Mouse (Mus musculus) lung, adult 2 months (tissue): Measurements from ENCODE around the gene Pdap1.

Experiments used
- CTCF ChIP-seq: fragments of 200-500 bp; IDR thresholded peaks from 2 replicates; pipeline ENCODE4 v1.5.1; 2011; ENCODE audit warnings: mild to moderate bottlenecking, low read length, control low read depth; ENCODE audit not compliant: insufficient read depth
- POLR2A ChIP-seq: fragments of 200-500 bp; IDR thresholded peaks from 2 replicates; pipeline ENCODE4 v1.6.1; 2011; ENCODE audit warnings: low read depth, mild to moderate bottlenecking, control low read depth, low read length, borderline replicate concordance; ENCODE audit errors: extremely low read depth

DNA sequence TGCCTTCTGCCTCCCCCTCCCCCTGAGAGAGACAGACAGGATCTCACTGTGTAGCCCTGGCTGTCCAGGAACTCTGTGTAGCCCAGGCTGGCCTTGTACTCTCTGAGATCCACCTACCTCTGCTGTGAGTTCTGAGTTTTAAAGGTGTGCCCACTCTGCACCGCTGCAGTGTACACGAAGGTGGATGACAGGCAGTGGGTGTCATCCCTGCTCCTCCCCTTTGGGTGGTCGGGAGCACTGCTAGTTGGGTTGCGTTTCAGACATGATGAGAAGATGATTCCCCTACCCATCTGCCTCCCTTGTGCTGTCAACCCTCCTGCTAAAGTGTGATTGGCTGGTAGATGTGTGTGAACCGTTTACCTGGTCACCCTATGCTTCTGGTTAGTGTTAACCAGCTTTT lies 21.6 kb downstream of the Pdap1 start:
- TF ChIP-seq POLR2A (no peak), CTCF (no peak)
